Mouse (Mus musculus): ENCODE results near the gene Wscd1. TPM values are rescaled to one million over a fixed set of nuclear protein-coding genes. Genes with fewer than 3 reads are reported as not detected.
"Not testable (repeated sequence)": the region's sequence is repeated elsewhere in the genome, so short reads cannot be mapped to it uniquely, and the experiment has no call there.

Wscd1 gene
- polyA plus RNA-seq, 1 experiment from 2014 or later: 3.0 TPM

- Histone ChIP-seq H3K27ac (ENCODE audit: low read length) (no peak overlapping the region), H3K27me3 (replicated peaks; ENCODE audit: control insufficient read depth, insufficient read depth, low read length) (no peaks in the 10 kb centered on the region), H3K9me3 (ENCODE audit: control insufficient read depth, low read length) (no peaks in the 10 kb centered on the region), H3K36me3 (ENCODE audit: control insufficient read depth, insufficient read depth, low read length) (no peaks in the 10 kb centered on the region), H3K9ac (ENCODE audit: low read depth, low read length) (no peak overlapping the region), H3K4me3 (ENCODE audit: low read length) (no peak overlapping the region), H3K4me1 (ENCODE audit: control insufficient read depth, insufficient read depth, low read length) (no peaks in the 10 kb centered on the region), H3K4me2 (ENCODE audit: low read depth, low read length) (no peak overlapping the region)
- ATAC-seq: no peak
- WGBS: 85% methylated on average over 6 of the region's 6 CpGs
Observed at GRCm38 (mm10) chr11:71815326-71815725, 65.6 kb downstream of the Wscd1 start.

- H3K27me3 ChIP-seq (replicated peaks; ENCODE audit: control insufficient read depth, insufficient read depth, low read length): no peaks in the 10 kb centered on the region
- no peak overlapping the region for H3K9ac ChIP-seq (ENCODE audit: low read depth, low read length)
- 75% methylated on average over 3 of the region's 3 CpGs for WGBS
- ATAC-seq: no peak
- no peaks in the 10 kb centered on the region for H3K4me1 ChIP-seq (ENCODE audit: control insufficient read depth, insufficient read depth, low read length)
- no peak overlapping the region for H3K27ac ChIP-seq (ENCODE audit: low read length)
- H3K4me3 ChIP-seq (ENCODE audit: low read length): no peak overlapping the region
- H3K4me2 ChIP-seq (ENCODE audit: low read depth, low read length): no peak overlapping the region
- no peaks in the 10 kb centered on the region for H3K36me3 ChIP-seq (ENCODE audit: control insufficient read depth, insufficient read depth, low read length)
- H3K9me3 ChIP-seq (ENCODE audit: control insufficient read depth, low read length): no peaks in the 10 kb centered on the region
Observed at GRCm38 (mm10) chr11:71816918-71817317, 67.2 kb downstream of the Wscd1 start.

- H3K9me3 ChIP-seq (ENCODE audit: control insufficient read depth, low read length): no peaks in the 10 kb centered on the region
- no peak overlapping the region for H3K9ac ChIP-seq (ENCODE audit: low read depth, low read length)
- H3K4me1 ChIP-seq (ENCODE audit: control insufficient read depth, insufficient read depth, low read length): no peaks in the 10 kb centered on the region
- 55% methylated on average over 4 of the region's 4 CpGs for WGBS
- ATAC-seq: no peak
- no peak overlapping the region for H3K4me2 ChIP-seq (ENCODE audit: low read depth, low read length)
- no peak overlapping the region for H3K4me3 ChIP-seq (ENCODE audit: low read length)
- H3K27me3 ChIP-seq (replicated peaks; ENCODE audit: control insufficient read depth, insufficient read depth, low read length): no peaks in the 10 kb centered on the region
- no peaks in the 10 kb centered on the region for H3K36me3 ChIP-seq (ENCODE audit: control insufficient read depth, insufficient read depth, low read length)
- no peak overlapping the region for H3K27ac ChIP-seq (ENCODE audit: low read length)
Observed at GRCm38 (mm10) chr11:71817341-71817740, 67.6 kb downstream of the Wscd1 start.

GRCm38 (mm10) chr11:71818111-71818510 is 68.4 kb downstream of the Wscd1 start:
- WGBS: 61% methylated on average over 5 of the region's 5 CpGs
- no peak for ATAC-seq

GRCm38 (mm10) chr11:71819901-71820300 is 70.2 kb downstream of the Wscd1 start:
- 76% methylated on average over 9 of the region's 9 CpGs for WGBS
- Histone ChIP-seq H3K27ac (ENCODE audit: low read length) (no peak overlapping the region), H3K9me3 (ENCODE audit: control insufficient read depth, low read length) (no peaks in the 10 kb centered on the region), H3K36me3 (ENCODE audit: control insufficient read depth, insufficient read depth, low read length) (no peaks in the 10 kb centered on the region), H3K9ac (ENCODE audit: low read depth, low read length) (no peak overlapping the region), H3K4me1 (ENCODE audit: control insufficient read depth, insufficient read depth, low read length) (no peaks in the 10 kb centered on the region), H3K4me3 (ENCODE audit: low read length) (no peak overlapping the region), H3K4me2 (ENCODE audit: low read depth, low read length) (no peak overlapping the region), H3K27me3 (replicated peaks; ENCODE audit: control insufficient read depth, insufficient read depth, low read length) (no peaks in the 10 kb centered on the region)
- no peak for ATAC-seq

More at GRCm38 (mm10) chr11:71818111-71818510, 68.4 kb downstream of the Wscd1 start:
- no peak overlapping the region for H3K9ac ChIP-seq (ENCODE audit: low read depth, low read length)
- H3K4me2 ChIP-seq (ENCODE audit: low read depth, low read length): no peak overlapping the region
- no peak overlapping the region for H3K27ac ChIP-seq (ENCODE audit: low read length)
- H3K4me3 ChIP-seq (ENCODE audit: low read length): no peak overlapping the region
- H3K4me1 ChIP-seq (ENCODE audit: control insufficient read depth, insufficient read depth, low read length): no peaks in the 10 kb centered on the region
- H3K27me3 ChIP-seq (replicated peaks; ENCODE audit: control insufficient read depth, insufficient read depth, low read length): no peaks in the 10 kb centered on the region
- H3K36me3 ChIP-seq (ENCODE audit: control insufficient read depth, insufficient read depth, low read length): no peaks in the 10 kb centered on the region
- H3K9me3 ChIP-seq (ENCODE audit: control insufficient read depth, low read length): no peaks in the 10 kb centered on the region

- 36% methylated on average over 10 of the region's 10 CpGs for WGBS
- Histone ChIP-seq H3K9me3 (ENCODE audit: control insufficient read depth, low read length) (no peaks in the 10 kb centered on the region), H3K4me2 (ENCODE audit: low read depth, low read length) (no peak overlapping the region), H3K27me3 (replicated peaks; ENCODE audit: control insufficient read depth, insufficient read depth, low read length) (no peaks in the 10 kb centered on the region), H3K9ac (ENCODE audit: low read depth, low read length) (no peak overlapping the region), H3K4me3 (ENCODE audit: low read length) (no peak overlapping the region), H3K4me1 (ENCODE audit: control insufficient read depth, insufficient read depth, low read length) (no peaks in the 10 kb centered on the region), H3K27ac (ENCODE audit: low read length) (no peak overlapping the region), H3K36me3 (ENCODE audit: control insufficient read depth, insufficient read depth, low read length) (no peaks in the 10 kb centered on the region)
- ATAC-seq: no peak
Observed at GRCm38 (mm10) chr11:71820847-71821246, 71.1 kb downstream of the Wscd1 start.

GRCm38 (mm10) chr11:71821526-71821925 is 71.8 kb downstream of the Wscd1 start:
- WGBS: 79% methylated on average over 6 of the region's 6 CpGs
- not testable (repeated sequence) for ATAC-seq; H3K4me3 ChIP-seq (ENCODE audit: low read length); H3K27ac ChIP-seq (ENCODE audit: low read length); H3K9me3 ChIP-seq (ENCODE audit: control insufficient read depth, low read length); H3K4me2 ChIP-seq (ENCODE audit: low read depth, low read length); H3K4me1 ChIP-seq (ENCODE audit: control insufficient read depth, insufficient read depth, low read length); H3K36me3 ChIP-seq (ENCODE audit: control insufficient read depth, insufficient read depth, low read length); H3K27me3 ChIP-seq (replicated peaks; ENCODE audit: control insufficient read depth, insufficient read depth, low read length); H3K9ac ChIP-seq (ENCODE audit: low read depth, low read length)

- Histone ChIP-seq H3K9ac (ENCODE audit: low read depth, low read length) (no peak overlapping the region), H3K36me3 (ENCODE audit: control insufficient read depth, insufficient read depth, low read length) (no peaks in the 10 kb centered on the region), H3K9me3 (ENCODE audit: control insufficient read depth, low read length) (no peaks in the 10 kb centered on the region), H3K27me3 (replicated peaks; ENCODE audit: control insufficient read depth, insufficient read depth, low read length) (no peaks in the 10 kb centered on the region), H3K4me3 (ENCODE audit: low read length) (no peak overlapping the region), H3K4me1 (ENCODE audit: control insufficient read depth, insufficient read depth, low read length) (no peaks in the 10 kb centered on the region), H3K4me2 (ENCODE audit: low read depth, low read length) (no peak overlapping the region), H3K27ac (ENCODE audit: low read length) (no peak overlapping the region)
- ATAC-seq: no peak
- 83% methylated on average over 5 of the region's 5 CpGs for WGBS
Observed at GRCm38 (mm10) chr11:71822031-71822430, 72.3 kb downstream of the Wscd1 start.

GRCm38 (mm10) chr11:71824971-71825370 is 75.3 kb downstream of the Wscd1 start:
- H3K9me3 ChIP-seq (ENCODE audit: control insufficient read depth, low read length): no peaks in the 10 kb centered on the region
- no peaks in the 10 kb centered on the region for H3K27me3 ChIP-seq (replicated peaks; ENCODE audit: control insufficient read depth, insufficient read depth, low read length)
- H3K9ac ChIP-seq (ENCODE audit: low read depth, low read length): no peak overlapping the region
- ATAC-seq: no peak
- no peaks in the 10 kb centered on the region for H3K36me3 ChIP-seq (ENCODE audit: control insufficient read depth, insufficient read depth, low read length)
- no peaks in the 10 kb centered on the region for H3K4me1 ChIP-seq (ENCODE audit: control insufficient read depth, insufficient read depth, low read length)
- 67% methylated on average over 4 of the region's 4 CpGs for WGBS
- H3K27ac ChIP-seq (ENCODE audit: low read length): no peak overlapping the region
- no peak overlapping the region for H3K4me2 ChIP-seq (ENCODE audit: low read depth, low read length)
- no peak overlapping the region for H3K4me3 ChIP-seq (ENCODE audit: low read length)

Data from intestine, embryonic 16.5 days (tissue).